Mouse (Mus musculus) cerebellum, adult 11-12 months (tissue): ENCODE measurements around the gene Cdk8.

Experiments used
- DNase-seq: peaks from one replicate; pipeline ENCODE4 v3.0.0; 2022

Gene Cdk8

GRCm38 (mm10) chr5:146330031-146330764, 99.2 kb downstream of the Cdk8 start:
- DNase-seq, result no peak

- DNase-seq, result no peak
Measured at GRCm38 (mm10) chr5:146330765-146331115, 99.7 kb downstream of the Cdk8 start.

GRCm38 (mm10) chr5:146331131-146331530, 100.1 kb downstream of the Cdk8 start:
- no peak for DNase-seq

GRCm38 (mm10) chr5:146332541-146332940, 101.5 kb downstream of the Cdk8 start:
- no peak for DNase-seq

GRCm38 (mm10) chr5:146334410-146334809, 103.4 kb downstream of the Cdk8 start:
- DNase-seq, result no peak

- DNase-seq, result peak; percentile 61
Measured at GRCm38 (mm10) chr5:146338064-146338463, 107.0 kb downstream of the Cdk8 start.

GRCm38 (mm10) chr5:146340037-146340436, 109.0 kb downstream of the Cdk8 start:
- no peak for DNase-seq

- no peak for DNase-seq
Measured at GRCm38 (mm10) chr5:146344911-146345686, 114.1 kb downstream of the Cdk8 start.

- no peak for DNase-seq
Measured at GRCm38 (mm10) chr5:146347081-146347480, 116.1 kb downstream of the Cdk8 start.

GRCm38 (mm10) chr5:146349183-146349582, 118.2 kb downstream of the Cdk8 start:
- peak; percentile 45 for DNase-seq

- no peak for DNase-seq
Measured at GRCm38 (mm10) chr5:146350784-146351183, 119.8 kb downstream of the Cdk8 start.

- DNase-seq, result no peak
Measured at GRCm38 (mm10) chr5:146352006-146352405, 121.0 kb downstream of the Cdk8 start.
